ENCODE assay signal across 24 mouse cellular contexts in genomic region chr9:111367713-111368112, GRCm38 (mm10). TPM values are rescaled to one million over a fixed set of nuclear protein-coding genes. Genes with fewer than 3 reads are reported as not detected.
DNase-seq lines count a peak whose midpoint lies in the region; ATAC-seq and TF ChIP-seq lines count a peak whose summit lies in the region.
"Had no signal": no experiment of that assay in that cellular context is flagged by ENCODE, and none has a peak within 500 bp of the region (broad histone marks: within the 10 kb centered on the region; RNA-seq: fewer than 3 reads in every experiment).

No protein-coding gene starts in this region.

- WGBS in hindbrain, postnatal 0 days = 38% methylated on average over 2 of the region's 2 CpGs
- 53% methylated on average over 2 of the region's 2 CpGs for WGBS in hindbrain, embryonic 13.5 days
- 71% methylated on average over 2 of the region's 2 CpGs for WGBS in liver, embryonic 11.5 days
- 45% methylated on average over 2 of the region's 2 CpGs for WGBS in stomach, postnatal 0 days

- H3K9me3 ChIP-seq in hindbrain, postnatal 0 days (ENCODE audit: low read length) = no peaks in the 10 kb centered on the region
- no peaks in the 10 kb centered on the region for H3K9me3 ChIP-seq in hindbrain, embryonic 13.5 days
- H3K9me3 ChIP-seq in liver, embryonic 11.5 days (ENCODE audit: control insufficient read depth, low read length) = no peaks in the 10 kb centered on the region
- no peaks in the 10 kb centered on the region for H3K9me3 ChIP-seq in stomach, postnatal 0 days (ENCODE audit: control insufficient read depth, low read length)
- H3K9me3 ChIP-seq: forebrain, embryonic 15.5 days; heart, embryonic 13.5 days; hindbrain, embryonic 15.5 days; limb, embryonic 15.5 days; neural tube, embryonic 15.5 days had no signal

- TF ChIP-seq EP300 in stomach, postnatal 0 days (optimal IDR thresholded peaks at IDR 0.05) = no peak

- H3K27ac ChIP-seq in hindbrain, postnatal 0 days = no peak overlapping the region
- H3K27ac ChIP-seq in hindbrain, embryonic 13.5 days = no peak overlapping the region
- H3K27ac ChIP-seq in liver, embryonic 11.5 days (ENCODE audit: low read depth, low read length) = no peak overlapping the region
- no peak overlapping the region for H3K27ac ChIP-seq in stomach, postnatal 0 days (replicated peaks)
- H3K27ac ChIP-seq: forebrain, embryonic 15.5 days; heart, embryonic 13.5 days; hindbrain, embryonic 15.5 days; limb, embryonic 15.5 days; neural tube, embryonic 15.5 days had no signal

- H3K36me3 ChIP-seq in hindbrain, postnatal 0 days (ENCODE audit: insufficient read depth, low read length) = peaks cover 7% of the 10 kb centered on the region; the same call in 1 of the 2 replicates
- H3K36me3 ChIP-seq in hindbrain, embryonic 13.5 days = peaks cover 11% of the 10 kb centered on the region
- no peaks in the 10 kb centered on the region for H3K36me3 ChIP-seq in liver, embryonic 11.5 days (ENCODE audit: control insufficient read depth, insufficient read depth, low read length)
- no peaks in the 10 kb centered on the region for H3K36me3 ChIP-seq in stomach, postnatal 0 days (ENCODE audit: control insufficient read depth, insufficient read depth, low read length)
- H3K36me3 ChIP-seq: forebrain, embryonic 15.5 days; heart, embryonic 13.5 days; limb, embryonic 15.5 days had no signal

- H3K4me1 ChIP-seq in hindbrain, postnatal 0 days (ENCODE audit: insufficient read depth, low read length) = no peaks in the 10 kb centered on the region; the same call in 1 of the 2 replicates
- no peaks in the 10 kb centered on the region for H3K4me1 ChIP-seq in hindbrain, embryonic 13.5 days (replicated peaks)
- no peaks in the 10 kb centered on the region for H3K4me1 ChIP-seq in liver, embryonic 11.5 days (replicated peaks; ENCODE audit: control insufficient read depth, insufficient read depth, low read length)
- H3K4me1 ChIP-seq in stomach, postnatal 0 days (replicated peaks; ENCODE audit: control insufficient read depth, insufficient read depth) = no peaks in the 10 kb centered on the region
- H3K4me1 ChIP-seq: hindbrain, embryonic 15.5 days; limb, embryonic 15.5 days; neural tube, embryonic 15.5 days had no signal

- TF ChIP-seq POLR2A in brain, embryonic 14.5 days (IDR thresholded peaks at IDR 0.05; ENCODE audit: borderline replicate concordance, extremely low read depth, insufficient read depth, insufficient read length, poor library complexity, severe bottlenecking) = no peak

- DNase-seq in hindbrain, postnatal 0 days (ENCODE audit: low spot score) = peak; percentile 28
- peak; percentile 15 for DNase-seq in liver, embryonic 11.5 days (ENCODE audit: low spot score)
- no peak for DNase-seq in liver
- peak; percentile 33 for DNase-seq in brain, embryonic 14.5 days (ENCODE audit: low read depth)
- no peak for DNase-seq in stomach, postnatal 0 days (ENCODE audit: low spot score)
- DNase-seq in ovary, adult 18-20 months (ENCODE audit: low spot score) = no peak
- DNase-seq: adrenal gland, postnatal 14 days; cerebellum, adult 8-10 months; cerebellum, postnatal 36 days; gastrocnemius, postnatal 14 days; heart, postnatal 36 days; kidney, adult 18-20 months; kidney, postnatal 10 days; right cerebral cortex, postnatal 25 days; spleen, adult 18-20 months; thymus, postnatal 14 days had no signal

- no peak overlapping the region for H3K4me3 ChIP-seq in hindbrain, postnatal 0 days (ENCODE audit: low read length)
- H3K4me3 ChIP-seq in hindbrain, embryonic 13.5 days = no peak overlapping the region
- no peak overlapping the region for H3K4me3 ChIP-seq in liver, embryonic 11.5 days (ENCODE audit: low read depth, low read length)
- no peak overlapping the region for H3K4me3 ChIP-seq in stomach, postnatal 0 days (ENCODE audit: low read depth, low read length)
- H3K4me3 ChIP-seq: forebrain, embryonic 15.5 days; heart, embryonic 13.5 days; hindbrain, embryonic 15.5 days; limb, embryonic 15.5 days; neural tube, embryonic 15.5 days had no signal

- H3K4me2 ChIP-seq in hindbrain, postnatal 0 days (ENCODE audit: low read depth, low read length) = no peak overlapping the region
- no peak overlapping the region for H3K4me2 ChIP-seq in hindbrain, embryonic 13.5 days
- H3K4me2 ChIP-seq in liver, embryonic 11.5 days = no peak overlapping the region
- no peak overlapping the region for H3K4me2 ChIP-seq in stomach, postnatal 0 days (replicated peaks; ENCODE audit: low read depth)
- H3K4me2 ChIP-seq: forebrain, embryonic 15.5 days; heart, embryonic 13.5 days; hindbrain, embryonic 15.5 days; limb, embryonic 15.5 days; midbrain, embryonic 11.5 days; neural tube, embryonic 15.5 days had no signal

- ATAC-seq in hindbrain, postnatal 0 days = no peak
- ATAC-seq in hindbrain, embryonic 13.5 days (ENCODE audit: low FRiP score) = no peak
- ATAC-seq in liver, embryonic 11.5 days (replicated peaks; ENCODE audit: low FRiP score) = no peak
- ATAC-seq in stomach, postnatal 0 days (ENCODE audit: low FRiP score, low TSS enrichment) = no peak

- TF ChIP-seq CTCF in hindbrain, postnatal 0 days (IDR thresholded peaks at IDR 0.05; ENCODE audit: low read depth) = peak; percentile 28
- TF ChIP-seq CTCF in brain, embryonic 14.5 days (IDR thresholded peaks at IDR 0.05; ENCODE audit: borderline replicate concordance, extremely low read depth, insufficient read depth, insufficient read length) = no peak
- peak; percentile 13; the same call in 1 of the 2 replicates for TF ChIP-seq CTCF in stomach, postnatal 0 days (IDR thresholded peaks at IDR 0.05; ENCODE audit: low read depth)

- H3K27me3 ChIP-seq in hindbrain, postnatal 0 days (ENCODE audit: insufficient read depth, low read length) = no peaks in the 10 kb centered on the region
- 0 out of 2 replicates have a peak, but pooled peaks cover 3% of the 10 kb centered on the region for H3K27me3 ChIP-seq in hindbrain, embryonic 13.5 days
- H3K27me3 ChIP-seq in liver, embryonic 11.5 days (replicated peaks; ENCODE audit: control insufficient read depth, insufficient read depth, low read length) = no peaks in the 10 kb centered on the region
- no peaks in the 10 kb centered on the region for H3K27me3 ChIP-seq in stomach, postnatal 0 days (ENCODE audit: control insufficient read depth, insufficient read depth, low read length)
- H3K27me3 ChIP-seq: forebrain, embryonic 15.5 days; heart, embryonic 13.5 days; hindbrain, embryonic 15.5 days; limb, embryonic 15.5 days; neural tube, embryonic 15.5 days had no signal

- H3K9ac ChIP-seq in hindbrain, postnatal 0 days (replicated peaks; ENCODE audit: low read length) = no peak overlapping the region
- no peak overlapping the region for H3K9ac ChIP-seq in hindbrain, embryonic 13.5 days
- H3K9ac ChIP-seq in liver, embryonic 11.5 days (ENCODE audit: low read depth, low read length) = no peak overlapping the region
- no peak overlapping the region for H3K9ac ChIP-seq in stomach, postnatal 0 days (ENCODE audit: low read length)
- H3K9ac ChIP-seq: forebrain, embryonic 15.5 days; heart, embryonic 13.5 days; hindbrain, embryonic 15.5 days; limb, embryonic 15.5 days; neural tube, embryonic 15.5 days had no signal

RNA-seq across cellular contexts. Expression of gene Trank1, which starts 56.2 kb away (rescaled TPM):
- total RNA-seq in hindbrain, postnatal 0 days (2014; rRNA removed) = 42.8 and 49.0 TPM in 2 replicates
- polyA plus RNA-seq in hindbrain, postnatal 0 days (2015; fragmentation: Nextera tagmentation; extraction: Ambion mirVana) = 12.6 and 13.1 TPM in 2 replicates
- 4.3 TPM in 2 replicates for polyA plus RNA-seq in hindbrain, embryonic 13.5 days (2015; fragmentation: Nextera tagmentation; extraction: Ambion mirVana)
- 0.03 and 0.10 TPM in 2 replicates for polyA plus RNA-seq in liver, embryonic 11.5 days (2014; fragmentation: Nextera tagmentation; extraction: Ambion mirVana)
- 59.5 and 68.2 TPM in 2 replicates for polyA plus RNA-seq in brain, embryonic 14.5 days (2012; rRNA removed)
- polyA plus RNA-seq in stomach, postnatal 0 days (2015; fragmentation: Nextera tagmentation; extraction: Ambion mirVana) = 0.13 and 0.16 TPM in 2 replicates
- total RNA-seq: heart, postnatal 36 days had no signal
- polyA plus RNA-seq: C2C12 had no signal

Comparison
In these comparisons a context has a peak if more than half of its experiments do, and no peak if none do; other contexts are left out.
1. DNase-seq: peak in hindbrain, postnatal 0 days (single experiment), liver, embryonic 11.5 days (single experiment) and brain, embryonic 14.5 days (single experiment); none in liver (single experiment), stomach, postnatal 0 days (single experiment) and ovary, adult 18-20 months (single experiment).